Mouse (Mus musculus): ENCODE data around the gene Epb41. TPM values are rescaled to one million over a fixed set of nuclear protein-coding genes. Genes with fewer than 3 reads are reported as not detected.

The Epb41 gene
- 105 and 122 TPM in 2 replicates for polyA plus RNA-seq (2016; fragmentation: Nextera tagmentation; extraction: Ambion mirVana)

DNA sequence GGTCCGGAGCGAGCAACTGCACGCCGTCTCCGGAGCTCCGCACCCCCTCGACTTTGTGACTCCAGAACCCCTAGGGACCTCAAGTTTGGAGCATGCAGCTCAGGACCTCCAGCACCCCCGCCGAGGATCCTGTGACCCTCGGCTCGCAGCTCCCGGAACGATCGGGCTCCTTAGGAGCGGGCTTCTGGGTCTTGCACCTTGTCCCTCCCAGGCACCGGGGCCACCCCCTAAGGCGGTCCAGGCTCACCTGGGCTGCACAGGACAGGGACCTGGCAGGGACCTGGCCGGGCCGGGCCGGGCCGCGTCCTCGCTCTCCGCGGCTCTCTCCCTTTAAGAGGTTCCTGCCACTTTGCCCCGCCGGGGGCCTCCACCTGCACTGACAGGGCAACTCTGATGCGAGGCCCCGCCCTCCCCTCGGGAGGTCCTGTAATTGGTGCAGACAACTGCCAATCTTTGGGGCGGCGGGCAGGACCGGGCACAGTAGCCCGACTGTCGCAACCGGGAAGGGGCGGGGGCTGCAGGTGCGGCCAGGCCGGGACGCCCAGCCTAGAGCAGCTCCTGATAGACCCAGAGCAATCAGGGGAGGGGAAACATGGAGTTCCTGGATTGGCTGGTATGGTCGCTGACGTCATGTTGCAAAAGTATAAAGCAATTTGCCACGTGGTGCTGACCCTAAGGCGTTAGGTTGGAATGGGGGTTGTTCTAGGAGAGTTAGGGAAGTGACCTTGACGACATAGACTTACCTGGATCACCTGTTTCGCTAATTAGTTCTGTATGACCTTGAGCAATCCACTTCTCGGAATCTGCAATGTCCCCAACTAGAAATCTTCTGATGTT is at the start of gene Epb41:
TSS of gene Epb41 (minus strand) at position 389 of the 837 bp plus-strand sequence.
- peaks cover 57% of the 10 kb centered on the region for H3K27me3 ChIP-seq (ENCODE audit: low read depth, poor library complexity, severe bottlenecking)
- H3K27ac ChIP-seq: peak within 1 kb of the TSS; percentile 84
- peak within 1 kb of the TSS; percentile 86 for H3K4me3 ChIP-seq
- peaks cover 44% of the 10 kb centered on the region for H3K4me1 ChIP-seq
- H3K36me3 ChIP-seq: no peaks in the 10 kb centered on the region
- DNase-seq (ENCODE audit: low spot score): peak; percentile 96
- H3K9me3 ChIP-seq (replicated peaks): no peaks in the 10 kb centered on the region
- WGBS: 2% methylated on average over 47 of the region's 47 CpGs

DNA sequence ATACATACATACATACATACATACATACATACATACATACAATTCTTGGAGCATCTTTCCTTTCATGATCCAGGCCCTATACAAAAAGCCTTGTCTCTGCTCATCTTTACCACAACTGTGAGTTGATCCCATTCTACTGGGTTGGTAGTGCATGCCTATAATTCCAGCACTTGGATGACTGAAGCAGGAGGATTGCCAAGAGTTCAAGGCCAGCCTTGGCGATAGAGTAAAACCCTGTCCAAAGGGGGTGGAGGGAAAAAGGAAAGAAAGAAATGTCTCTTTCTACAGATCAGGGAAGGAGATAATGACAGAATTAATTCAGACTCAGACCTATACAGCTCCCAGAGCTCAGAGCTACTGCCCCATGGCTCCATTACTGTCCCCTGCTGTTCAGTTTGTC is 48.0 kb upstream of the Epb41 start:
- no peaks in the 10 kb centered on the region for H3K36me3 ChIP-seq
- no peak for DNase-seq (ENCODE audit: low spot score)
- no peaks in the 10 kb centered on the region for H3K4me1 ChIP-seq
- H3K27me3 ChIP-seq (ENCODE audit: low read depth, poor library complexity, severe bottlenecking): no peaks in the 10 kb centered on the region; the same call in 1 of the 2 replicates
- 92% methylated on average over 1 of the region's 1 CpGs for WGBS
- no peaks in the 10 kb centered on the region for H3K9me3 ChIP-seq (replicated peaks)
- H3K27ac ChIP-seq: no peak overlapping the region
- H3K4me3 ChIP-seq: no peak overlapping the region

DNA sequence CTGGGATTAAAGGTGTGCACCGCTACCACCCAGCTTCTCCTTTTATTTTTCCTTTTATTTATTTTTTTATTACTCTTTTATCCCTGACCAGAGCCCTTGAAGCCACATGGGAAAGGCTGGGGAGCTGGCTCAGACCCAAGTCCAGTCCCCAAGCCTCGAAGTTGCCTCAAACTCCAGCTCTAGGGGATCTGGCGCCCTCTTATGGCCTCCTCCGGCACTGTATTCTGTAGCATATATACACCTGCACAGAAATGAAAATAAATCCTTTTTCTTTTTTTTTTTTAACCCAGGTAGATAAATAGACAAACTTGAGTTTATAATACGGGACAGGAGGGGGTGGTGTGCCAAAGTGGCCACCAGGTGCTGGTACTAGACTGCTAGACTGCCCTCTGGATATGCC is 46.6 kb upstream of the Epb41 start:
- no peaks in the 10 kb centered on the region for H3K4me1 ChIP-seq
- 76% methylated on average over 5 of the region's 5 CpGs for WGBS
- H3K27ac ChIP-seq: no peak overlapping the region
- DNase-seq (ENCODE audit: low spot score): no peak
- H3K9me3 ChIP-seq (replicated peaks): no peaks in the 10 kb centered on the region
- H3K36me3 ChIP-seq: no peaks in the 10 kb centered on the region
- H3K27me3 ChIP-seq (ENCODE audit: low read depth, poor library complexity, severe bottlenecking): no peaks in the 10 kb centered on the region; the same call in 1 of the 2 replicates
- no peak overlapping the region for H3K4me3 ChIP-seq

DNA sequence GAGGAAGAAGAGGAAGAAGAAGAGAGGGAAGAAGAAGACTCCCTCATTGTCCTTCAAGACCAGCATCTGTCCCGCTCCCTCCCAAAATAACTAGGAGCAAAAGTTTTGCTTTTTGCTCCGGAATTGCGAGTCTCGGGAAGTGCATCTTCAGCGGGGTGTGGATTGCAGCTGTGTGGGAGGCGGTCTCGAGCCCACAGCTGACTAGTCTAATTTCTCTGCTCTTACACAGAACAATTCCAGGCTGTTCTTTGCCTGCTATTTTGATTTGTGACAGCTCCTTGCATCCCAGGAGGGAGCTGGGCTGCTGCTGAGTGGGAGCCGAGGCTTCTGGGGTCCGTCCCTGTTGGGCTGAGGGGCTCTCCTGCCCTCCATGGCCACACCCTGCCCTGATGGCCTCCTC is 44.4 kb upstream of the Epb41 start:
- 74% methylated on average over 9 of the region's 9 CpGs for WGBS
- DNase-seq (ENCODE audit: low spot score): no peak

DNA sequence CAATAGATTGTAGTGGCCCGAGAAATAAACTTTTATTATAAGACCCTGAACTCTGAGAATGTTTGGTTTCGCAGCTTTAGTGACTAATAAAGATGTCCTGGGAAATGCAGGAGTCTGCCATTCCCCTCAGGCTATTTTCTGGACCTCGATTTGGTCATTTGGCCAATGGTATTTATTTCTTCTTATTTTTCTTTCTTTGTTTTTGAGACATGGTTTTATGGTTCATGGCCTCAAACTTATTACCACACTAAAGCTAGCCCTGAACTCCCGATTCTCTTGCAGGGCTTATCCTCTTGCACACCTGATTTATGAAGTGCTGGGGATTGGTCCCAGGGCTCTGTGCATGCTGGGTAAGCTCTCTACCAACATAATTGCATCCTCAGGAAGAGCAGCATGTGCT is 41.2 kb upstream of the Epb41 start:
- H3K9me3 ChIP-seq (replicated peaks): no peaks in the 10 kb centered on the region
- 77% methylated on average over 4 of the region's 4 CpGs for WGBS
- H3K4me1 ChIP-seq: peaks cover 10% of the 10 kb centered on the region
- no peak for DNase-seq (ENCODE audit: low spot score)
- H3K4me3 ChIP-seq: no peak overlapping the region
- no peak overlapping the region for H3K27ac ChIP-seq
- H3K27me3 ChIP-seq (ENCODE audit: low read depth, poor library complexity, severe bottlenecking): peaks cover 38% of the 10 kb centered on the region
- H3K36me3 ChIP-seq: no peaks in the 10 kb centered on the region

More for the DNA sequence above, 44.4 kb upstream of the Epb41 start:
- H3K27me3 ChIP-seq (ENCODE audit: low read depth, poor library complexity, severe bottlenecking): peaks cover 6% of the 10 kb centered on the region
- no peak overlapping the region for H3K4me3 ChIP-seq
- H3K27ac ChIP-seq: no peak overlapping the region
- H3K4me1 ChIP-seq: no peaks in the 10 kb centered on the region
- no peaks in the 10 kb centered on the region for H3K9me3 ChIP-seq (replicated peaks)
- H3K36me3 ChIP-seq: no peaks in the 10 kb centered on the region

DNA sequence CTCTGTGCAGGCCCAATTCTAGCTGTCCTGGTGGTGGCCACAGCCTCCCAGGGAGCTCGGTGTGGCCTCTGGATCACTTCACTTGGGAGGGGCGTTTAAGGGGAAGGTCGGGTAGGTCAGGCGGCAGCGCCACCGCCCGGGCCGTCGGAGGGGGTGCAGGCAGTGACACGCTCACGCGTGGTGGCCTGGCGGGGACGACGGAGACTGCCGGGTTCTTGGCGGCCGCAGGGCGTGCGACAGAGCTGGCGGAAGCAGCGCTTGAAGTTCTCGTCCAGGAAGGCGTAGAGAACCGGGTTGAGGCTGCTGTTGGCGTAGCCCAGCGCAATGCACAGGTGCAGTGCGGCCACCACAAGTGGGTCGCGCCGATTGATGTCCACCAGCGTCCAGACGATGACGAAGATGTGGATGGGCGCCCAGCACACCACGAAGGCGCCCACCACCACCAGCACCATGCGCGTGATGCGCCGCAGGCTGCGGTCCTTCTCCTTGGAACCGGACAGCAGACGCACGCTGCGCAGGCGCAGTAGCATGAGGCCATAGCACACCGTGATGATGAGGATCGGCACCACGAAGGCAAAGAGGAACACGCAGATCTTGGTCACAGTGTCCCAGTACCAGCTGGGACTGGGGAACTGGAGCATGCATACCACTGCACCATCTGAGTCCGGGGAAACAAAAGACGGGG is 38.4 kb upstream of the Epb41 start:
- Histone ChIP-seq H3K27me3 (ENCODE audit: low read depth, poor library complexity, severe bottlenecking) (peaks cover 38% of the 10 kb centered on the region), H3K36me3 (no peaks in the 10 kb centered on the region), H3K4me1 (peaks cover 13% of the 10 kb centered on the region), H3K9me3 (replicated peaks) (no peaks in the 10 kb centered on the region), H3K27ac (0 out of 2 replicates have a peak overlapping the region, but pooled peaks have one; percentile 26), H3K4me3 (peak overlapping the region; percentile 42)
- WGBS: 35% methylated on average over 53 of the region's 53 CpGs
- peak; percentile 35 for DNase-seq (ENCODE audit: low spot score)

DNA sequence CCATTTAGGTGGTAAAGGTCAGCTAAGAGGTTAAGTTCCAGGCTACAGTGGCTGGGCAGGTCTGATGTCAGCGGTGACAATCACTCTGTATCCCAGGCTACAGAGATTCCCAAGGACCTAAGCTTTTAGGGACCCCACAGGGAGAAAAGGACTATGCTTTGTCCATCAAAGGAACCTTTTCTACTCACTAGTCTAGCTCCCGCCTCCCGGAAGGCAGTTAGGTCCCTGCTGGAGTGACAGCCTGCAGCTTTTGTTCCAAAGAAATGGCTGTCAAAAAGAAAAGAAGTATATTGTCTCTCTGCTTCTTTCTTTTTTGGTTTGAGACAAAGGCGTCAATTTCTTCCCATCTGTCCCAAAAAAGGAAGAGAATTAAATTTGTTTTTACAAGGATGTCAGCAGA is 36.1 kb upstream of the Epb41 start:
- no peak overlapping the region for H3K4me3 ChIP-seq
- no peak overlapping the region for H3K27ac ChIP-seq
- WGBS: 73% methylated on average over 4 of the region's 4 CpGs

DNA sequence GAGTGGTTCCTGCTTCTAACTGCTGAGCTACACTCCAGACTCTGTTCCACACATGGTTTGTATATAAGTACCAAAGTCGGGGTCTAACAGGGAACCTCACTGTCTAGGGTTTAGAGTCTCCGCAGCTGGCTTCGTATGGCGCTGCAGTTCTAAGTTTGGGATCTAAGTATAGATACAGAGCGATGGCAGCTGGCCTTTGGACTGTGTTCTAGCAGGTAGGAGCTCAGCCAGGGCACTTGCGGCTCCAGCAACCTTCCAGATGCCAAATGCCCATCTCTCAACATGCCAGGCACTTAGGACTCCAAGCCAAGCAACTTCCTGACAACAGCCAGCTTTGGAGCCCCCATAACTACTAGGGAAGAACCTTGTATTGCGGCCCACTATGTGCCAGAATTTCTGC is 33.1 kb upstream of the Epb41 start:
- Histone ChIP-seq H3K36me3 (no peaks in the 10 kb centered on the region), H3K9me3 (replicated peaks) (no peaks in the 10 kb centered on the region), H3K4me1 (peaks cover 10% of the 10 kb centered on the region), H3K27me3 (ENCODE audit: low read depth, poor library complexity, severe bottlenecking) (peaks cover 19% of the 10 kb centered on the region), H3K27ac (no peak overlapping the region), H3K4me3 (no peak overlapping the region)
- no peak for DNase-seq (ENCODE audit: low spot score)
- 94% methylated on average over 7 of the region's 7 CpGs for WGBS

More for the DNA sequence above, 36.1 kb upstream of the Epb41 start:
- no peak for DNase-seq (ENCODE audit: low spot score)
- Histone ChIP-seq H3K4me1 (peaks cover 13% of the 10 kb centered on the region), H3K36me3 (no peaks in the 10 kb centered on the region), H3K27me3 (ENCODE audit: low read depth, poor library complexity, severe bottlenecking) (peaks cover 38% of the 10 kb centered on the region), H3K9me3 (replicated peaks) (no peaks in the 10 kb centered on the region)

DNA sequence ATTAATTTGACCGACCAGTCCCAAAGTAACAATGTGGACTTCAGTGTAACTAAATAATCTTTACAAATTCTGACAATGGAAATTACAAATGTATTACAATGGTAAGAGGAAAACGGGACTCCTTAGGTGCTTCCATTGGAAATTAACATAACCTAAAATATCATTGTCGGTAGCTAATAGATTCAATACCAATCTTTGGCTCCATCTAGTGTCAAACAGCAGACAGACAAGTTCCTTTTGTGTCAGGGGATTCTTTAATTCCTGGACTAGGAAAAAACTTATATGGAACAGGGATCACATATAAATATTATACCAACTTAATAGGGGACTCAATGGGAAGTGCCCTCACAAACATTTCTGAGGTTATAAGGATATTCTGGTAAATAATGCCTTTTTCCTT is 26.0 kb upstream of the Epb41 start:
- DNase-seq (ENCODE audit: low spot score): no peak
- H3K9me3 ChIP-seq (replicated peaks): no peaks in the 10 kb centered on the region
- WGBS: 62% methylated on average over 3 of the region's 3 CpGs

DNA sequence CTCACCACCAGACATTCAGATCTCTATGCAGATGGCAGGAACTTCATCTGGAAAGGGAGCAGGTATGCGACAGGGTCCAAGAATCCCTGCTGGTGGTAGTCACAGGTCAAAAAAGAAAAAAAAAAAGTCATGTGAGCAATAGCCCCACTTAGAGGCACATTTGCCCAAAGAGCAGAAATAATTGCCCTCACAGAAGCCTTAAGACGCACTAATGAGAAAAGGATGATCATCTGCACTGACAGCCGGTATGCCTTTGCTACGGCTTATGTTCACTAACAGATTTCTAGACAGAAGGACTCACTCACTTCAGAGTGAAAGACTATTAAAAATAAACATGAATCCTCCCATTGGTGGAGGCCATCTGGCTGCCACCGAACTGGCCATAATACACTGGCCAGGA is 24.4 kb upstream of the Epb41 start:
- no peaks in the 10 kb centered on the region for H3K27me3 ChIP-seq (ENCODE audit: low read depth, poor library complexity, severe bottlenecking)
- H3K4me3 ChIP-seq: no peak overlapping the region
- no peak overlapping the region for H3K27ac ChIP-seq
- H3K36me3 ChIP-seq: no peaks in the 10 kb centered on the region
- 85% methylated on average over 5 of the region's 5 CpGs for WGBS
- no peaks in the 10 kb centered on the region for H3K9me3 ChIP-seq (replicated peaks)
- H3K4me1 ChIP-seq: peaks cover 4% of the 10 kb centered on the region; the same call in 1 of the 2 replicates
- no peak for DNase-seq (ENCODE audit: low spot score)

More for the DNA sequence above, 26.0 kb upstream of the Epb41 start:
- H3K4me1 ChIP-seq: peaks cover 4% of the 10 kb centered on the region; the same call in 1 of the 2 replicates
- H3K36me3 ChIP-seq: no peaks in the 10 kb centered on the region
- no peak overlapping the region for H3K4me3 ChIP-seq
- H3K27me3 ChIP-seq (ENCODE audit: low read depth, poor library complexity, severe bottlenecking): no peaks in the 10 kb centered on the region
- H3K27ac ChIP-seq: no peak overlapping the region

DNA sequence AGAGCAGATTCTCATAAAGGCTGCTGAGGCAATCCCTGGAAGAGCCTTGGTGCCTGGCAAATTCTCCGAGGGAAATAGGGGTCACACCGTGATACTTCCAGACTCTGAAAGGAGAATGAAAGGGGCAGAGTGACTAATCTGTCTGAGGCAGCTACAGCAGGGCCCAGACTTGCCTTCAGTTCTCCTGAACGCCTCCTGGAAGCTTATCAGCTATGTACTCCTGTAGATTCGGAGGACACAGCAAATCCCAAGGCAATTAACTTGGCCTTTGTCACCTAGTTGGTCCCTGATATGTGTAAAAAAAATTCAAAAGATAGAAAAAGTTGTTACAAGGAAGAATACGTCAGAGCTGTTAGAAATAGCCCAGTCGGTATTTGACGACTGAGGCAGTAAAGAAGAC is 19.9 kb upstream of the Epb41 start:
- H3K27ac ChIP-seq: no peak overlapping the region
- 83% methylated on average over 7 of the region's 7 CpGs for whole genome bisulfite sequencing
- no peak for DNase-seq (ENCODE audit: low spot score)
- H3K4me3 ChIP-seq: no peak overlapping the region
- no peaks in the 10 kb centered on the region for H3K36me3 ChIP-seq
- H3K9me3 ChIP-seq (replicated peaks): no peaks in the 10 kb centered on the region
- no peaks in the 10 kb centered on the region for H3K27me3 ChIP-seq (ENCODE audit: low read depth, poor library complexity, severe bottlenecking)
- H3K4me1 ChIP-seq: no peaks in the 10 kb centered on the region

DNA sequence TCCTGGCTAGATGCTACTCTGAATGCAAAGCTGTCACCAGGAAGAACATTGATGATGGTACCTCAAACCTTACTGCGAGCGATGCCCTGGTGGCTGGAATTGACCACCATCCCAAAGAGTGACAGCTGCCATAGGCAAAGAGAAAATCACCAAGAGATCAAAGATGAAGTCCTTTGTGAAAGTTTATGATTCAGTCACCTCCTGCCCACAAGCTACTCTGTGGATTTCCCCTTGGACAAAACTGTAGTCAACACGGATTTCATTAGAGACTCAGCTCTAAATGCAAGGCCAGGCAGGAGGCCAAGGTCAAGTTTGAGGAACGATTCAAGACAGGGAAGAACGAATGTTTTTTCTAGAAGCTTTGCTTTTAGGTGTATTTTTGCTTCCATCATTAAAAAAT is 18.8 kb upstream of the Epb41 start:
- Histone ChIP-seq H3K27ac (no peak overlapping the region), H3K9me3 (replicated peaks) (no peaks in the 10 kb centered on the region)
- WGBS: 91% methylated on average over 5 of the region's 5 CpGs

DNA sequence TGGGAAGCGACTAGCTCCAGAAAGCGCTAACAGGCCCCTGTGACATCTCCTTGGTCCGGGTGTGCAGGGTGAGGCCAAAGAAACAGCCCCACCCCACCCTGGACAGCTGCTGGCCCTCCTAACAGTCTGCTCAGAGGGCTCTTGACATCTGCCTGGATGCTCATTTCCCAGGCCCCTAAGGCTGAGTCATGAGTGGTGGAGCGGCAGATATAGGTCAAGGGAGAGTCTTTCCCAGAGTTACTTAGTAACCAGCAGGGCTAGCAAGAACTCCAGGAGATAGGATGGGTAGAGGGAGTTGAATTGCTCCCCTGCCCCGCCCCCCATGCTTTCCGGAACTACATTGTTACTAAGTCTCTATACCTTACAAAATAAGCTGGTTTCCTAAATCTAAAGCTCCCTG is 18.0 kb upstream of the Epb41 start:
- no peak overlapping the region for H3K27ac ChIP-seq
- H3K27me3 ChIP-seq (ENCODE audit: low read depth, poor library complexity, severe bottlenecking): no peaks in the 10 kb centered on the region
- H3K4me3 ChIP-seq: no peak overlapping the region
- no peaks in the 10 kb centered on the region for H3K4me1 ChIP-seq
- H3K36me3 ChIP-seq: no peaks in the 10 kb centered on the region
- WGBS: 81% methylated on average over 6 of the region's 6 CpGs
- no peak for DNase-seq (ENCODE audit: low spot score)
- H3K9me3 ChIP-seq (replicated peaks): no peaks in the 10 kb centered on the region

More for the DNA sequence above, 18.8 kb upstream of the Epb41 start:
- DNase-seq (ENCODE audit: low spot score): no peak
- Histone ChIP-seq H3K4me3 (no peak overlapping the region), H3K36me3 (no peaks in the 10 kb centered on the region), H3K27me3 (ENCODE audit: low read depth, poor library complexity, severe bottlenecking) (no peaks in the 10 kb centered on the region), H3K4me1 (no peaks in the 10 kb centered on the region)

All from limb, embryonic 10.5 days (tissue).